Mouse (Mus musculus): ENCODE measurements around the gene Rpl19. TPM values are rescaled to one million over a fixed set of nuclear protein-coding genes. Genes with fewer than 3 reads are reported as not detected.

The Rpl19 gene
- polyA plus RNA-seq, 1 experiment from 2014 or later = 1,159 TPM

- WGBS = 22% methylated on average over 13 of the region's 13 CpGs
- Histone ChIP-seq H3K4me3 (peak overlapping the region; percentile 20; the same call in 1 of the 2 replicates), H3K4me1 (peaks cover 6% of the 10 kb centered on the region), H3K27me3 (ENCODE audit: low read depth, poor library complexity, severe bottlenecking) (no peaks in the 10 kb centered on the region), H3K9me3 (replicated peaks) (0 out of 2 replicates have a peak, but pooled peaks cover 3% of the 10 kb centered on the region), H3K36me3 (no peaks in the 10 kb centered on the region), H3K27ac (replicated peaks) (no peak overlapping the region)
- DNase-seq (ENCODE audit: low spot score) = peak; percentile 86
Measured at GRCm38 (mm10) chr11:98075195-98075808, 48.8 kb downstream of the Rpl19 start.

- 85% methylated on average over 8 of the region's 8 CpGs for WGBS
- peaks cover 6% of the 10 kb centered on the region for H3K4me1 ChIP-seq
- peaks cover 7% of the 10 kb centered on the region for H3K36me3 ChIP-seq
- no peaks in the 10 kb centered on the region for H3K27me3 ChIP-seq (ENCODE audit: low read depth, poor library complexity, severe bottlenecking)
- DNase-seq (ENCODE audit: low spot score) = no peak
- H3K9me3 ChIP-seq (replicated peaks) = 0 out of 2 replicates have a peak, but pooled peaks cover 3% of the 10 kb centered on the region
- no peak overlapping the region for H3K27ac ChIP-seq (replicated peaks)
- no peak overlapping the region for H3K4me3 ChIP-seq
Measured at GRCm38 (mm10) chr11:98077086-98077485, 50.6 kb downstream of the Rpl19 start.

Small RNA genes lying within 50 kb of the gene (microRNA-seq; reads per million reads assigned to microRNA genes)
- not detected for gene Gm27597

Other genes starting within 250 kb of the Rpl19 start
- 378 and 451 TPM in 2 replicates for gene Rpl23, start 244.3 kb upstream of the Rpl19 start, polyA plus RNA-seq (2016; fragmentation: Nextera tagmentation; extraction: Ambion mirVana)
- gene Lasp1, start 227.7 kb upstream of the Rpl19 start, polyA plus RNA-seq (2016; fragmentation: Nextera tagmentation; extraction: Ambion mirVana) = 75.1 and 88.8 TPM in 2 replicates
- gene B230217C12Rik, start 185.9 kb upstream of the Rpl19 start, polyA plus RNA-seq (2016; fragmentation: Nextera tagmentation; extraction: Ambion mirVana) = 12.6 and 14.3 TPM in 2 replicates
- 0.38 and 0.40 TPM in 2 replicates for gene Fbxo47, start 142.6 kb upstream of the Rpl19 start, polyA plus RNA-seq (2016; fragmentation: Nextera tagmentation; extraction: Ambion mirVana)
- gene Plxdc1, start 40.3 kb upstream of the Rpl19 start, polyA plus RNA-seq (2016; fragmentation: Nextera tagmentation; extraction: Ambion mirVana) = 0.06 and 0.16 TPM in 2 replicates
- 8.9 and 16.8 TPM in 2 replicates for gene Arl5c, start 30.5 kb upstream of the Rpl19 start, polyA plus RNA-seq (2016; fragmentation: Nextera tagmentation; extraction: Ambion mirVana)
- 7.8 and 12.5 TPM in 2 replicates for gene Cacnb1, start 3.7 kb upstream of the Rpl19 start, polyA plus RNA-seq (2016; fragmentation: Nextera tagmentation; extraction: Ambion mirVana)
- gene Stac2, start 26.8 kb downstream of the Rpl19 start, polyA plus RNA-seq (2016; fragmentation: Nextera tagmentation; extraction: Ambion mirVana) = 0.40 and 0.41 TPM in 2 replicates
- 21.0 and 23.7 TPM in 2 replicates for gene Fbxl20, start 123.7 kb downstream of the Rpl19 start, polyA plus RNA-seq (2016; fragmentation: Nextera tagmentation; extraction: Ambion mirVana)
- 74.3 and 82.5 TPM in 2 replicates for gene Med1, start 166.6 kb downstream of the Rpl19 start, polyA plus RNA-seq (2016; fragmentation: Nextera tagmentation; extraction: Ambion mirVana)
- 10.7 and 12.0 TPM in 2 replicates for gene Cdk12, start 176.3 kb downstream of the Rpl19 start, polyA plus RNA-seq (2016; fragmentation: Nextera tagmentation; extraction: Ambion mirVana)